Mouse (Mus musculus) MEL (cell line): ENCODE data around the gene Ehbp1l1.

Experiments used
- CTCF ChIP-seq, 3 experiments: IDR thresholded peaks in 2 of 3; conservative IDR thresholded peaks in 1 of 3; 2 replicates each; pipeline ENCODE4 v1.5.1; 2011 to 2012; ENCODE audit warnings: low read length in 3 of 3, low read depth in 2 of 3, mild to moderate bottlenecking in 2 of 3, improper control_type of control experiment in 1 of 3, inconsistent platforms in 1 of 3, mixed read lengths in 1 of 3, moderate library complexity in 1 of 3; ENCODE audit not compliant: control insufficient read depth in 1 of 3, insufficient read depth in 1 of 3, poor library complexity in 1 of 3, severe bottlenecking in 1 of 3
- POLR2A ChIP-seq, 2 experiments: IDR thresholded peaks; 2 replicates each; pipeline ENCODE4 v1.6.1; 2011 to 2012; ENCODE audit warnings: low read length in 2 of 2, mild to moderate bottlenecking in 2 of 2, control low read depth in 1 of 2, improper control_type of control experiment in 1 of 2, low read depth in 1 of 2, moderate library complexity in 1 of 2; ENCODE audit not compliant: control insufficient read depth in 1 of 2, insufficient read depth in 1 of 2, poor library complexity in 1 of 2
- USF1 ChIP-seq: IDR thresholded peaks from 2 replicates; pipeline ENCODE4 v1.6.1; 2014; ENCODE audit warnings: low read depth, mild to moderate bottlenecking, inconsistent platforms, low read length, improper control_type of control experiment, moderate library complexity

DNA sequence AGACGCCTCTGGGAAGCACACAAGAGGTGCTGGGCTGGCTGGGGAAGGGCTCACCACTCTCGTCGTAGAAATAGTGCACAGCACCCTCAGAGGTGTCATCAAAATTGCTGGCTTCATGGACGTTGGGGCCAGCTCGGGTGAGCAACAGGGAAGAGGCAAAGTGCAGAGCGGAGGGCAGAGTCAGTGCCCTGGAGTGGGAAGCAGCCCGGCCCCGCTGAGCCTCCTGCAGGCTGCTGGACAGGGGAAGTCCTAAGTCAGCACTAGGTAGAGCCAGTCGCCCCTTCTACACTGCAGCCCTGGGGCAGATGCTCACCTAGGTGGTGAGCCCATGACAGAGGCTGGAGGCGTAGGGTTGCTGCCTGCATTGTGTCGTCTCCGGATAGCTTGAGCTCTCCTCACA is 41.9 kb downstream of the Ehbp1l1 start:
- TF ChIP-seq USF1 (no peak), CTCF (IDR thresholded peaks at IDR 0.05 in 2 of 3, conservative IDR thresholded peaks at IDR 0.05 in 1 of 3; ENCODE audit: control insufficient read depth in 1 of 3, insufficient read depth in 1 of 3, low read depth in 2 of 3, low read length in 3 of 3, poor library complexity in 1 of 3, severe bottlenecking in 1 of 3) (no peak), POLR2A (IDR thresholded peaks at IDR 0.05; ENCODE audit: control insufficient read depth in 1 of 2, insufficient read depth in 1 of 2, low read depth in 1 of 2, low read length in 2 of 2, poor library complexity in 1 of 2) (no peak)
